Mouse (Mus musculus): Measurements from ENCODE around the gene Ppp1r35. TPM values are rescaled to one million over a fixed set of nuclear protein-coding genes. Genes with fewer than 3 reads are reported as not detected.
"Not testable (repeated sequence)": the region's sequence is repeated elsewhere in the genome, so short reads cannot be mapped to it uniquely, and the experiment has no call there.

The Ppp1r35 gene
- polyA plus RNA-seq, 2 experiments: 37.6 to 46.8 TPM

- WGBS: 20% methylated on average over 5 of the region's 5 CpGs
- H3K36me3 ChIP-seq (ENCODE audit: control insufficient read depth, insufficient read depth, low read length): peaks cover 29% of the 10 kb centered on the region
- TF ChIP-seq POLR2A (IDR thresholded peaks at IDR 0.05; ENCODE audit: borderline replicate concordance, extremely low read depth, insufficient read depth, insufficient read length): no peak
- peak; percentile 17 for DNase-seq (ENCODE audit: low spot score)
- no peaks in the 10 kb centered on the region for H3K27me3 ChIP-seq (ENCODE audit: control insufficient read depth, insufficient read depth, low read length)
- peak overlapping the region; percentile 73 for H3K9ac ChIP-seq (ENCODE audit: low read depth, low read length, severe bottlenecking)
- peak overlapping the region; percentile 66 for H3K4me3 ChIP-seq (replicated peaks; ENCODE audit: low read length)
- H3K4me2 ChIP-seq (replicated peaks; ENCODE audit: low read depth, low read length, severe bottlenecking): peak overlapping the region; percentile 97
- H3K27ac ChIP-seq (replicated peaks; ENCODE audit: low read depth, low read length): peak overlapping the region; percentile 52; the same call in 1 of the 2 replicates
- no peaks in the 10 kb centered on the region for H3K9me3 ChIP-seq (ENCODE audit: control insufficient read depth, low read length)
- no peak for ATAC-seq (ENCODE audit: low FRiP score, low read depth)
- H3K4me1 ChIP-seq (ENCODE audit: control insufficient read depth, insufficient read depth, low read length): peaks cover 24% of the 10 kb centered on the region
Observed at GRCm38 (mm10) chr5:137748130-137748770, 30.4 kb upstream of the Ppp1r35 start.

GRCm38 (mm10) chr5:137749196-137749836 is 29.3 kb upstream of the Ppp1r35 start:
- Histone ChIP-seq H3K27me3 (ENCODE audit: control insufficient read depth, insufficient read depth, low read length) (no peaks in the 10 kb centered on the region), H3K9me3 (ENCODE audit: control insufficient read depth, low read length) (no peaks in the 10 kb centered on the region), H3K9ac (ENCODE audit: low read depth, low read length, severe bottlenecking) (no peak overlapping the region), H3K4me1 (ENCODE audit: control insufficient read depth, insufficient read depth, low read length) (peaks cover 24% of the 10 kb centered on the region), H3K27ac (replicated peaks; ENCODE audit: low read depth, low read length) (no peak overlapping the region; the same call in 1 of the 2 replicates), H3K4me3 (replicated peaks; ENCODE audit: low read length) (peak overlapping the region; percentile 66), H3K4me2 (replicated peaks; ENCODE audit: low read depth, low read length, severe bottlenecking) (peak overlapping the region; percentile 97; the same call in 1 of the 2 replicates), H3K36me3 (ENCODE audit: control insufficient read depth, insufficient read depth, low read length) (peaks cover 40% of the 10 kb centered on the region)
- DNase-seq (ENCODE audit: low spot score) (no peak), ATAC-seq (ENCODE audit: low FRiP score, low read depth) (no peak)
- no peak for TF ChIP-seq POLR2A (IDR thresholded peaks at IDR 0.05; ENCODE audit: borderline replicate concordance, extremely low read depth, insufficient read depth, insufficient read length)
- WGBS: 37% methylated on average over 6 of the region's 6 CpGs

- 95% methylated on average over 7 of the region's 8 CpGs for WGBS
- not testable (repeated sequence) for H3K27ac ChIP-seq (replicated peaks; ENCODE audit: low read depth, low read length); H3K27me3 ChIP-seq (ENCODE audit: control insufficient read depth, insufficient read depth, low read length); DNase-seq (ENCODE audit: low spot score); H3K9ac ChIP-seq (ENCODE audit: low read depth, low read length, severe bottlenecking); H3K4me2 ChIP-seq (replicated peaks; ENCODE audit: low read depth, low read length, severe bottlenecking); H3K4me3 ChIP-seq (replicated peaks; ENCODE audit: low read length); H3K9me3 ChIP-seq (ENCODE audit: control insufficient read depth, low read length); ATAC-seq (ENCODE audit: low FRiP score, low read depth)
- Histone ChIP-seq H3K4me1 (ENCODE audit: control insufficient read depth, insufficient read depth, low read length) (peaks cover 20% of the 10 kb centered on the region), H3K36me3 (ENCODE audit: control insufficient read depth, insufficient read depth, low read length) (peaks cover 42% of the 10 kb centered on the region)
Observed at GRCm38 (mm10) chr5:137750212-137750611, 28.4 kb upstream of the Ppp1r35 start.

DNA sequence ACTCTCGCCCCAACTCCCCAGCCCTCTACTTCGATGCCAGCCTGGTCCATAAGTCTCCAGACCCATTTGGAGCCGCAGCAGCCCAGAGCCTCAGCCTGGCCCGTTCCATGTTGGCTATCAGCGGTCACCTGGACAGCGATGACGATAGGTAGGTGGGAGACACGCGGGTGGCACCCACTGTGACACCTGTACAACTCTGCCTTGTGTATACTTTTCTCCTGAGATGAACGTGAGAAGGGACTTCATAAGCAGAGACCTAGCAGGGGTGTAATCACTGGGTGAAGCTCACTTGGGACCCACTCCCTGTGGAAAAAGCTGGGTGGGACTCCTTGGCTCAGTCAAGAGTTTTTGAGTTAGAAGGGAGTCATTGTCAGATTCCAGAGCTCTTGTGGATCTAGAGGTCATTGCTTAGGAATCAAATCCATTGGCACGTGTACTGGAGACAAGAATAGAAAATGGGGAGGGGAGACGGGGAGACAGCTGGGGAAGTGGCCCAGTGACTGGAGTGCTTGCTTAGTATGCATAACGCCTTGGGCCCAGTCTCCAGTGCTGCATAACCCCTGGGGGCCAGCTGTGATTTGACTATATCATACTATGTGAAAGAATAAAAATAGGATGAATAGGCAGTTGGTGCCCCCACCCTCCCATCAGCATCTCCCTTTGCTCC is 27.3 kb upstream of the Ppp1r35 start:
- Histone ChIP-seq H3K4me3 (replicated peaks; ENCODE audit: low read length) (no peak overlapping the region), H3K4me1 (ENCODE audit: control insufficient read depth, insufficient read depth, low read length) (peaks cover 20% of the 10 kb centered on the region), H3K27me3 (ENCODE audit: control insufficient read depth, insufficient read depth, low read length) (no peaks in the 10 kb centered on the region), H3K36me3 (ENCODE audit: control insufficient read depth, insufficient read depth, low read length) (peaks cover 53% of the 10 kb centered on the region), H3K4me2 (replicated peaks; ENCODE audit: low read depth, low read length, severe bottlenecking) (no peak overlapping the region), H3K9ac (ENCODE audit: low read depth, low read length, severe bottlenecking) (no peak overlapping the region), H3K27ac (replicated peaks; ENCODE audit: low read depth, low read length) (no peak overlapping the region), H3K9me3 (ENCODE audit: control insufficient read depth, low read length) (no peaks in the 10 kb centered on the region)
- 94% methylated on average over 13 of the region's 13 CpGs for WGBS
- no peak for TF ChIP-seq POLR2A (IDR thresholded peaks at IDR 0.05; ENCODE audit: borderline replicate concordance, extremely low read depth, insufficient read depth, insufficient read length)
- ATAC-seq (ENCODE audit: low FRiP score, low read depth) (no peak), DNase-seq (ENCODE audit: low spot score) (no peak)

- Histone ChIP-seq H3K9ac (ENCODE audit: low read depth, low read length, severe bottlenecking) (no peak overlapping the region), H3K4me1 (ENCODE audit: control insufficient read depth, insufficient read depth, low read length) (peaks cover 20% of the 10 kb centered on the region), H3K9me3 (ENCODE audit: control insufficient read depth, low read length) (no peaks in the 10 kb centered on the region), H3K27me3 (ENCODE audit: control insufficient read depth, insufficient read depth, low read length) (no peaks in the 10 kb centered on the region), H3K4me3 (replicated peaks; ENCODE audit: low read length) (no peak overlapping the region), H3K4me2 (replicated peaks; ENCODE audit: low read depth, low read length, severe bottlenecking) (no peak overlapping the region), H3K27ac (replicated peaks; ENCODE audit: low read depth, low read length) (no peak overlapping the region), H3K36me3 (ENCODE audit: control insufficient read depth, insufficient read depth, low read length) (peaks cover 57% of the 10 kb centered on the region)
- WGBS: 88% methylated on average over 6 of the region's 6 CpGs
- no peak for TF ChIP-seq POLR2A (IDR thresholded peaks at IDR 0.05; ENCODE audit: borderline replicate concordance, extremely low read depth, insufficient read depth, insufficient read length)
- DNase-seq (ENCODE audit: low spot score) (no peak), ATAC-seq (ENCODE audit: low FRiP score, low read depth) (no peak)
Observed at GRCm38 (mm10) chr5:137751988-137752387, 26.7 kb upstream of the Ppp1r35 start.
